In genomic region chr11:115335223-115335622, GRCm38 (mm10) we compare ENCODE assay signal across 18 mouse cellular contexts. TPM values are rescaled to one million over a fixed set of nuclear protein-coding genes. Genes with fewer than 3 reads are reported as not detected.
A peak's percentile ranks its signal among the peaks of the same experiment; 100 is the strongest.
DNase-seq lines count a peak whose midpoint lies in the region; ATAC-seq and TF ChIP-seq lines count a peak whose summit lies in the region.
"Had no signal": no experiment of that assay in that cellular context is flagged by ENCODE, and none has a peak within 500 bp of the region (broad histone marks: within the 10 kb centered on the region; RNA-seq: fewer than 3 reads in every experiment).

No protein-coding gene starts in this region.

- WGBS in kidney, embryonic 14.5 days, result 70% methylated on average over 12 of the region's 12 CpGs
- 64% methylated on average over 12 of the region's 12 CpGs for WGBS in hindbrain, embryonic 14.5 days
- WGBS in midbrain, postnatal 0 days, result 57% methylated on average over 12 of the region's 12 CpGs

- TF ChIP-seq CTCF in midbrain, postnatal 0 days (IDR thresholded peaks at IDR 0.05), result no peak

- no peak overlapping the region for H3K4me2 ChIP-seq in kidney, embryonic 14.5 days (replicated peaks; ENCODE audit: low read depth, low read length)
- H3K4me2 ChIP-seq in hindbrain, embryonic 14.5 days (replicated peaks), result peak overlapping the region; percentile 66
- H3K4me2 ChIP-seq in midbrain, postnatal 0 days (ENCODE audit: low read depth, low read length, poor library complexity, severe bottlenecking), result peak overlapping the region; percentile 61; the same call in 1 of the 2 replicates

- H3K27me3 ChIP-seq in kidney, embryonic 14.5 days (ENCODE audit: control insufficient read depth, insufficient read depth, low read length), result peaks cover 53% of the 10 kb centered on the region
- H3K27me3 ChIP-seq in hindbrain, embryonic 14.5 days (ENCODE audit: control insufficient read depth, insufficient read depth, low read length), result peaks cover 40% of the 10 kb centered on the region
- H3K27me3 ChIP-seq in midbrain, postnatal 0 days (ENCODE audit: insufficient read depth, low read length), result peaks cover 14% of the 10 kb centered on the region; the same call in 1 of the 2 replicates

- 0 out of 2 replicates have a peak, but pooled peaks cover 2% of the 10 kb centered on the region for H3K4me1 ChIP-seq in kidney, embryonic 14.5 days (ENCODE audit: control insufficient read depth, insufficient read depth, low read length)
- peaks cover 9% of the 10 kb centered on the region for H3K4me1 ChIP-seq in hindbrain, embryonic 14.5 days (replicated peaks; ENCODE audit: control insufficient read depth, insufficient read depth, low read length)
- 0 out of 2 replicates have a peak, but pooled peaks cover 4% of the 10 kb centered on the region for H3K4me1 ChIP-seq in midbrain, postnatal 0 days (ENCODE audit: insufficient read depth, low read length)
- H3K4me1 ChIP-seq: lung, embryonic 15.5 days had no signal

- H3K27ac ChIP-seq in kidney, embryonic 14.5 days (ENCODE audit: low read depth, low read length), result no peak overlapping the region
- H3K27ac ChIP-seq in hindbrain, embryonic 14.5 days, result no peak overlapping the region
- no peak overlapping the region for H3K27ac ChIP-seq in midbrain, postnatal 0 days (ENCODE audit: low read depth, low read length)
- H3K27ac ChIP-seq: limb, embryonic 15.5 days; lung, embryonic 15.5 days had no signal

- no peaks in the 10 kb centered on the region for H3K36me3 ChIP-seq in kidney, embryonic 14.5 days (ENCODE audit: control insufficient read depth, insufficient read depth, low read length)
- H3K36me3 ChIP-seq in hindbrain, embryonic 14.5 days (replicated peaks; ENCODE audit: control insufficient read depth, insufficient read depth), result no peaks in the 10 kb centered on the region
- no peaks in the 10 kb centered on the region for H3K36me3 ChIP-seq in midbrain, postnatal 0 days (ENCODE audit: insufficient read depth, low read length)
- H3K36me3 ChIP-seq: limb, embryonic 15.5 days; lung, embryonic 15.5 days had no signal

- DNase-seq in adrenal gland, postnatal 36 days, result peak; percentile 54 to 55
- DNase-seq in adrenal gland, postnatal 4 days (ENCODE audit: low spot score in 2 of 2), result no peak
- DNase-seq in kidney, postnatal 10 days, result peak; percentile 39
- no peak for DNase-seq in hindbrain, embryonic 14.5 days (ENCODE audit: low spot score)
- DNase-seq in midbrain, postnatal 0 days (ENCODE audit: low spot score), result no peak
- no peak for DNase-seq in testis, postnatal 10 days (ENCODE audit: low spot score)
- DNase-seq in cerebellum, adult 18-20 months, result no peak
- DNase-seq: heart, postnatal 14 days; right cerebral cortex, postnatal 4 days had no signal

- no peak overlapping the region for H3K9ac ChIP-seq in kidney, embryonic 14.5 days (ENCODE audit: low read depth, low read length)
- H3K9ac ChIP-seq in hindbrain, embryonic 14.5 days, result no peak overlapping the region
- H3K9ac ChIP-seq in midbrain, postnatal 0 days (replicated peaks; ENCODE audit: low read length, poor library complexity, severe bottlenecking), result no peak overlapping the region
- H3K9ac ChIP-seq: limb, embryonic 15.5 days; lung, embryonic 15.5 days had no signal

- no peak overlapping the region for H3K4me3 ChIP-seq in kidney, embryonic 14.5 days (ENCODE audit: low read length)
- H3K4me3 ChIP-seq in hindbrain, embryonic 14.5 days (replicated peaks; ENCODE audit: low read length), result no peak overlapping the region
- no peak overlapping the region for H3K4me3 ChIP-seq in midbrain, postnatal 0 days (ENCODE audit: low read depth, low read length)
- H3K4me3 ChIP-seq: lung, embryonic 15.5 days had no signal

- no peak for ATAC-seq in kidney, embryonic 14.5 days (ENCODE audit: low FRiP score, low TSS enrichment)
- no peak for ATAC-seq in hindbrain, embryonic 14.5 days (ENCODE audit: low FRiP score)
- no peak for ATAC-seq in midbrain, postnatal 0 days (ENCODE audit: low FRiP score)

- no peaks in the 10 kb centered on the region for H3K9me3 ChIP-seq in kidney, embryonic 14.5 days (ENCODE audit: control insufficient read depth, low read length)
- no peaks in the 10 kb centered on the region for H3K9me3 ChIP-seq in hindbrain, embryonic 14.5 days (ENCODE audit: control insufficient read depth, low read length)
- no peaks in the 10 kb centered on the region for H3K9me3 ChIP-seq in midbrain, postnatal 0 days (ENCODE audit: low read length)
- H3K9me3 ChIP-seq: limb, embryonic 15.5 days; lung, embryonic 15.5 days had no signal

RNA-seq across cellular contexts. Expression of gene Otop3, which starts 0.7 kb away (rescaled TPM):
- not detected for total RNA-seq in adrenal gland, postnatal 36 days (2021)
- total RNA-seq in adrenal gland, postnatal 4 days (2021), result under 1 TPM; 0.17 to 0.20 TPM
- polyA plus RNA-seq in kidney, embryonic 14.5 days (2014; fragmentation: Nextera tagmentation; extraction: Ambion mirVana), result not detected in 2 replicates
- 1.8 and 1.9 TPM in 2 replicates for polyA plus RNA-seq in hindbrain, embryonic 14.5 days (2014; fragmentation: Nextera tagmentation; extraction: Ambion mirVana)
- total RNA-seq in midbrain, postnatal 0 days (2014; rRNA removed), result 2.1 and 3.7 TPM in 2 replicates
- 1.8 and 2.1 TPM in 2 replicates for polyA plus RNA-seq in midbrain, postnatal 0 days (2015; fragmentation: Nextera tagmentation; extraction: Ambion mirVana)
- total RNA-seq: ES-E14; gastrocnemius, adult 8-10 months; heart, adult 8-10 months; heart, postnatal 14 days; monocyte, adult 5-6 weeks had no signal
- polyA plus RNA-seq: embryonic facial prominence, embryonic 11.5 days; forebrain, embryonic 11.5 days; lung, embryonic 15.5 days had no signal

RNA-seq across cellular contexts. Expression of gene Ush1g, which starts 13.4 kb away (rescaled TPM):
- total RNA-seq in adrenal gland, postnatal 36 days (2021), result under 1 TPM; 0.40 to 0.49 TPM
- total RNA-seq in adrenal gland, postnatal 4 days (2021), result under 1 TPM; 0.73 to 0.84 TPM
- polyA plus RNA-seq in kidney, embryonic 14.5 days (2014; fragmentation: Nextera tagmentation; extraction: Ambion mirVana), result not detected in 2 replicates
- 0.15 TPM in 1 of 2 replicates, not detected in the other for polyA plus RNA-seq in hindbrain, embryonic 14.5 days (2014; fragmentation: Nextera tagmentation; extraction: Ambion mirVana)
- total RNA-seq in midbrain, postnatal 0 days (2014; rRNA removed), result 0.14 TPM in 1 of 2 replicates, not detected in the other
- polyA plus RNA-seq in midbrain, postnatal 0 days (2015; fragmentation: Nextera tagmentation; extraction: Ambion mirVana), result 0.21 and 0.32 TPM in 2 replicates
- total RNA-seq: ES-E14; monocyte, adult 5-6 weeks had no signal
- polyA plus RNA-seq: embryonic facial prominence, embryonic 11.5 days; forebrain, embryonic 11.5 days; lung, embryonic 15.5 days had no signal

RNA-seq across cellular contexts. Expression of gene Otop2, which starts 28.3 kb away (rescaled TPM):
- not detected for total RNA-seq in adrenal gland, postnatal 36 days (2021)
- total RNA-seq in adrenal gland, postnatal 4 days (2021), result not detected
- 0.14 and 0.15 TPM in 2 replicates for polyA plus RNA-seq in kidney, embryonic 14.5 days (2014; fragmentation: Nextera tagmentation; extraction: Ambion mirVana)
- polyA plus RNA-seq in hindbrain, embryonic 14.5 days (2014; fragmentation: Nextera tagmentation; extraction: Ambion mirVana), result 0.08 and 0.14 TPM in 2 replicates
- total RNA-seq in midbrain, postnatal 0 days (2014; rRNA removed), result 0.05 and 1.5 TPM in 2 replicates
- polyA plus RNA-seq in midbrain, postnatal 0 days (2015; fragmentation: Nextera tagmentation; extraction: Ambion mirVana), result 0.15 and 0.22 TPM in 2 replicates
- total RNA-seq: gastrocnemius, adult 8-10 months; heart, adult 8-10 months; heart, postnatal 14 days; monocyte, adult 5-6 weeks had no signal
- polyA plus RNA-seq: embryonic facial prominence, embryonic 11.5 days; forebrain, embryonic 11.5 days; lung, embryonic 15.5 days had no signal

RNA-seq across cellular contexts. Expression of gene Hid1, which starts 32.3 kb away (rescaled TPM):
- 10 to 100 TPM; 16.2 to 38.1 TPM for total RNA-seq in adrenal gland, postnatal 36 days (2021)
- total RNA-seq in adrenal gland, postnatal 4 days (2021), result 10 to 100 TPM; 29.0 to 34.2 TPM
- 2.3 and 4.4 TPM in 2 replicates for polyA plus RNA-seq in kidney, embryonic 14.5 days (2014; fragmentation: Nextera tagmentation; extraction: Ambion mirVana)
- 44.5 and 50.2 TPM in 2 replicates for polyA plus RNA-seq in hindbrain, embryonic 14.5 days (2014; fragmentation: Nextera tagmentation; extraction: Ambion mirVana)
- 96.0 and 106 TPM in 2 replicates for total RNA-seq in midbrain, postnatal 0 days (2014; rRNA removed)
- polyA plus RNA-seq in midbrain, postnatal 0 days (2015; fragmentation: Nextera tagmentation; extraction: Ambion mirVana), result 65.6 TPM in 2 replicates

RNA-seq across cellular contexts. Expression of gene Fads6, which starts 37.8 kb away (rescaled TPM):
- total RNA-seq in adrenal gland, postnatal 36 days (2021), result 10 to 100 TPM; 47.5 to 75.9 TPM
- total RNA-seq in adrenal gland, postnatal 4 days (2021), result 10 to 100 TPM; 26.0 to 31.3 TPM
- 0.32 and 0.39 TPM in 2 replicates for polyA plus RNA-seq in kidney, embryonic 14.5 days (2014; fragmentation: Nextera tagmentation; extraction: Ambion mirVana)
- polyA plus RNA-seq in hindbrain, embryonic 14.5 days (2014; fragmentation: Nextera tagmentation; extraction: Ambion mirVana), result 1.4 and 1.5 TPM in 2 replicates
- 10.2 and 10.6 TPM in 2 replicates for total RNA-seq in midbrain, postnatal 0 days (2014; rRNA removed)
- 1.4 and 1.6 TPM in 2 replicates for polyA plus RNA-seq in midbrain, postnatal 0 days (2015; fragmentation: Nextera tagmentation; extraction: Ambion mirVana)

Comparison
In these comparisons a context has a peak if more than half of its experiments do, and no peak if none do; other contexts are left out.
1. DNase-seq: peak in adrenal gland, postnatal 36 days (2 of 2) and kidney, postnatal 10 days (single experiment); none in adrenal gland, postnatal 4 days (0 of 2), hindbrain, embryonic 14.5 days (single experiment), midbrain, postnatal 0 days (single experiment), testis, postnatal 10 days (single experiment) and cerebellum, adult 18-20 months (0 of 2).